Comparison of ENCODE assay signal across 17 mouse cellular contexts in the genomic region with DNA sequence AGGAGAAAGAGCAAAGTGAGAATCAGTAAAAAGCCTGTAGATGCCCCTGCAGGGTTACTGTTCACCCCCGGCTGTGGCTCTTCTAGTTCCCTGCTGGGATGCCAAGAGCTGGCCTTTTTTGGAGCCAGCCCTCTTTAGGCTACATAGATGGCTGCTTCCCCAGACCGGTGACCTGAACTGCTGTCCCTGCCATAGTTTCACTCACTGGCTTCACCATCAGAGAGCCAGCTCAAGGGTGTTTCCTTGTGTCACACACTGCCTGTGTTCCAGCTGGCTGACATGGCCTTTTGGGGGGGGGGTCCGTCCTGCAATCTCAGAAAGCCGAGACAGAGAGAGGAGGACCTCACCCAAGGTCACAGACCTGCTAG. TPM values are rescaled to one million over a fixed set of nuclear protein-coding genes. Genes with fewer than 3 reads are reported as not detected.
DNase-seq lines count a peak whose midpoint lies in the region; ATAC-seq and TF ChIP-seq lines count a peak whose summit lies in the region.
"Had no signal": no experiment of that assay in that cellular context is flagged by ENCODE, and none has a peak within 500 bp of the region (broad histone marks: within the 10 kb centered on the region; RNA-seq: fewer than 3 reads in every experiment).

No protein-coding gene starts in this region.

- H3K4me2 ChIP-seq in heart, embryonic 13.5 days: no peak overlapping the region
- no peak overlapping the region for H3K4me2 ChIP-seq in hindbrain, postnatal 0 days (ENCODE audit: low read depth, low read length)
- H3K4me2 ChIP-seq: neural tube, embryonic 13.5 days had no signal

- no peak overlapping the region for H3K4me3 ChIP-seq in layer of hippocampus, adult 2 months
- no peak overlapping the region for H3K4me3 ChIP-seq in heart, embryonic 13.5 days
- no peak overlapping the region for H3K4me3 ChIP-seq in hindbrain, postnatal 0 days (ENCODE audit: low read length)
- H3K4me3 ChIP-seq: erythroblast, embryonic 14.5 days; neural tube, embryonic 13.5 days had no signal

- peak overlapping the region; percentile 51; the same call in 1 of the 2 replicates for H3K27ac ChIP-seq in layer of hippocampus, adult 2 months
- peak overlapping the region; percentile 41 for H3K27ac ChIP-seq in heart, embryonic 13.5 days (replicated peaks)
- peak overlapping the region; percentile 26; the same call in 1 of the 2 replicates for H3K27ac ChIP-seq in hindbrain, postnatal 0 days
- H3K27ac ChIP-seq: neural tube, embryonic 13.5 days had no signal

- peak; percentile 36 for DNase-seq in gastrocnemius, adult 18-20 months (ENCODE audit: low spot score)
- DNase-seq in gastrocnemius, postnatal 36 days: no peak
- DNase-seq in layer of hippocampus, adult 2 months (ENCODE audit: low spot score in 2 of 2): no peak
- DNase-seq in layer of hippocampus, adult 11-12 months (ENCODE audit: low spot score): no peak
- peak; percentile 15 for DNase-seq in hindbrain, postnatal 0 days (ENCODE audit: low spot score)
- no peak for DNase-seq in adipocyte (ENCODE audit: low spot score)
- DNase-seq in right cerebral cortex, postnatal 10 days (ENCODE audit: low spot score in 2 of 2): no peak
- DNase-seq: adrenal gland, postnatal 14 days; cerebellum, adult 11-12 months; cerebellum, postnatal 36 days; kidney, adult 2 months; kidney, postnatal 25 days; lung, adult 2 months had no signal

- H3K4me1 ChIP-seq in heart, embryonic 13.5 days: peaks cover 46% of the 10 kb centered on the region
- H3K4me1 ChIP-seq in hindbrain, postnatal 0 days (ENCODE audit: insufficient read depth, low read length): peaks cover 6% of the 10 kb centered on the region; the same call in 1 of the 2 replicates

- no peaks in the 10 kb centered on the region for H3K9me3 ChIP-seq in heart, embryonic 13.5 days
- H3K9me3 ChIP-seq in hindbrain, postnatal 0 days (ENCODE audit: low read length): no peaks in the 10 kb centered on the region
- H3K9me3 ChIP-seq: neural tube, embryonic 13.5 days had no signal

- H3K9ac ChIP-seq in heart, embryonic 13.5 days: 0 out of 2 replicates have a peak overlapping the region, but pooled peaks have one; percentile 6
- H3K9ac ChIP-seq in hindbrain, postnatal 0 days (replicated peaks; ENCODE audit: low read length): no peak overlapping the region
- H3K9ac ChIP-seq: neural tube, embryonic 13.5 days had no signal

- no peak for TF ChIP-seq CTCF in layer of hippocampus, adult 2 months (conservative IDR thresholded peaks at IDR 0.05)
- TF ChIP-seq CTCF in hindbrain, postnatal 0 days (IDR thresholded peaks at IDR 0.05; ENCODE audit: low read depth): no peak

- H3K36me3 ChIP-seq in heart, embryonic 13.5 days: peaks cover 27% of the 10 kb centered on the region
- H3K36me3 ChIP-seq in hindbrain, postnatal 0 days (ENCODE audit: insufficient read depth, low read length): peaks cover 4% of the 10 kb centered on the region; the same call in 1 of the 2 replicates

- H3K27me3 ChIP-seq in heart, embryonic 13.5 days (replicated peaks): no peaks in the 10 kb centered on the region
- no peaks in the 10 kb centered on the region for H3K27me3 ChIP-seq in hindbrain, postnatal 0 days (ENCODE audit: insufficient read depth, low read length)
- H3K27me3 ChIP-seq: neural tube, embryonic 13.5 days had no signal

- no peak for ATAC-seq in heart, embryonic 13.5 days (ENCODE audit: extremely low read depth, insufficient number of reproducible peaks, low FRiP score, low TSS enrichment)
- ATAC-seq in hindbrain, postnatal 0 days: peak; percentile 22; the same call in 1 of the 2 replicates
- ATAC-seq: forebrain, embryonic 16.5 days had no signal

- intact Hi-C loops in gastrocnemius, postnatal 36 days (cut with DNase I): loop anchor here (5.0 kb wide), 1 partner anchor 44 kb away; the partner anchor contains the start of gene Jdp2

- 33% methylated on average over 4 of the region's 4 CpGs for WGBS in heart, embryonic 13.5 days
- 28% methylated on average over 4 of the region's 4 CpGs for whole genome bisulfite sequencing in hindbrain, postnatal 0 days

RNA-seq across cellular contexts. Expression of gene Jdp2, which starts 42.7 kb away (rescaled TPM):
- 1 to 10 TPM; 3.6 to 4.7 TPM for total RNA-seq in gastrocnemius, adult 18-20 months (2021)
- total RNA-seq in gastrocnemius, postnatal 36 days (2021): 1 to 10 TPM; 4.6 to 4.9 TPM
- 10 to 100 TPM; 48.2 to 49.5 TPM for total RNA-seq in layer of hippocampus, adult 2 months (2021)
- polyA plus RNA-seq in heart, embryonic 13.5 days (2015; fragmentation: Nextera tagmentation; extraction: Ambion mirVana): 0.20 and 0.47 TPM in 2 replicates
- 11.2 and 15.4 TPM in 2 replicates for total RNA-seq in hindbrain, postnatal 0 days (2014; rRNA removed)
- 0.68 and 0.89 TPM in 2 replicates for polyA plus RNA-seq in hindbrain, postnatal 0 days (2015; fragmentation: Nextera tagmentation; extraction: Ambion mirVana)

RNA-seq across cellular contexts. Expression of gene Batf, which starts 44.9 kb away (rescaled TPM):
- under 1 TPM in 1 of 2 experiments, not detected in 1; 0.32 TPM for total RNA-seq in gastrocnemius, adult 18-20 months (2021)
- not detected for total RNA-seq in gastrocnemius, postnatal 36 days (2021)
- total RNA-seq in layer of hippocampus, adult 2 months (2021): under 1 TPM; 0.41 to 0.64 TPM
- 5.3 and 6.7 TPM in 2 replicates for polyA plus RNA-seq in heart, embryonic 13.5 days (2015; fragmentation: Nextera tagmentation; extraction: Ambion mirVana)
- 0.54 TPM in 1 of 2 replicates, not detected in the other for total RNA-seq in hindbrain, postnatal 0 days (2014; rRNA removed)
- 1.0 and 1.5 TPM in 2 replicates for polyA plus RNA-seq in hindbrain, postnatal 0 days (2015; fragmentation: Nextera tagmentation; extraction: Ambion mirVana)

Comparison
In these comparisons a context has a peak if more than half of its experiments do, and no peak if none do; other contexts are left out.
1. DNase-seq: peak in gastrocnemius, adult 18-20 months (single experiment) and hindbrain, postnatal 0 days (single experiment); none in gastrocnemius, postnatal 36 days (0 of 2), layer of hippocampus, adult 2 months (0 of 2), layer of hippocampus, adult 11-12 months (single experiment), adipocyte (single experiment) and right cerebral cortex, postnatal 10 days (0 of 2).
2. Peak in every context shown above with its lines, with median percentiles within 50 percentile points of each other: H3K27ac ChIP-seq.